Mouse (Mus musculus) thymus, postnatal 25 days (tissue): Measurements from ENCODE around the gene Cldn10.

Experiments used
- DNase-seq: peaks from one replicate; pipeline ENCODE4 v3.0.0; 2022

Gene Cldn10

DNA sequence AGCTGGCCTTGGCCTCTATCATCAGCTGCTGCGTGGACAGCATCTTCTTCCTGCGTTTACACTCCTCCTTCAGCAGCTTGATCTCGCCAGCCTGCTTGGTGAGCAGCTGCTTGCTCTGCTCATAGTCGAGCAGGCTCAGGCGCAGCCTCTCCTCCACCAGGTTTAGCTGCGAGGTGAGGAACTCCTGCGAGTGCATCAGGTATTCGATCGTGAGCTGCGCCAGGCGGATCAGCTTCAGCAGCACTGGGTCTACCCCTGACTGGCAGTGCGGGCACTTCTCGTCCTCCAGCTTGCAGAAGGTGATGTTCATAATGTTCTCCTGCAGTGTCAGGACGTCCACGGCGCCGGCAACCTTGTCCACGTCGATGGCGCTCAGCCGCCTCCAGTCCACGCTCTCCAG lies 134.5 kb downstream of the Cldn10 start:
- no peak for DNase-seq

DNA sequence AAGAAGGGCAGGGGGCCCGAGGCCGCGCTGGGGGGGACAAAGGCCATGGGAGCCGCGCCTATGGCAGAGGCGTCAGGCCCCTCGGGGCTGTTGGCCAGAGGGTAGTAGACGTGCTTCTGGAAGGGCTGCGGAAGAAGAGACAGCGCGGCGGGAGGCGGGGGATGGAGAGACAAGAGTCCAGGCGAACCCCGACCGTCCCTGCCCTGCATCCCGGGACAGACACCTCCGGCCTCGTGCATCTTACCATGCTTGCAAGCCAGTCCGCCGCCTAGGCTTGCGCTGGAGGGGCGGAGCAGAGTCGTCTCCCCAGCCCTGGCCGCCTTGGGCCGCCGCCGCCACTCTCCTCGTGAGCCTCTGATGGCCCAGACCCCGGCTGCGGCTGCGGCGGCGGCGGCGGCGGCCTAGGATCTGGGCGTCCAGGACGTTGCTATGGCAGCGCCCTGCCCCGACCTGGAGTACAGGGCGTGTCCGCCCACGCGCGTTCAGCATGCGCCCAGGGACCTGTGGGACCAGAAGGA lies 135.0 kb downstream of the Cldn10 start:
- DNase-seq = no peak
